Mouse (Mus musculus): ENCODE measurements around the gene Magohb.

GRCm38 (mm10) chr6:131340082-131340481 lies 47.0 kb upstream of the Magohb start:
- no peak for TF ChIP-seq EP300 (IDR thresholded peaks at IDR 0.05; ENCODE audit: low read depth)
- no peak for TF ChIP-seq CTCF (IDR thresholded peaks at IDR 0.05; ENCODE audit: low read depth)
